16 mouse cellular contexts compared by ENCODE assay signal in the genomic region with DNA sequence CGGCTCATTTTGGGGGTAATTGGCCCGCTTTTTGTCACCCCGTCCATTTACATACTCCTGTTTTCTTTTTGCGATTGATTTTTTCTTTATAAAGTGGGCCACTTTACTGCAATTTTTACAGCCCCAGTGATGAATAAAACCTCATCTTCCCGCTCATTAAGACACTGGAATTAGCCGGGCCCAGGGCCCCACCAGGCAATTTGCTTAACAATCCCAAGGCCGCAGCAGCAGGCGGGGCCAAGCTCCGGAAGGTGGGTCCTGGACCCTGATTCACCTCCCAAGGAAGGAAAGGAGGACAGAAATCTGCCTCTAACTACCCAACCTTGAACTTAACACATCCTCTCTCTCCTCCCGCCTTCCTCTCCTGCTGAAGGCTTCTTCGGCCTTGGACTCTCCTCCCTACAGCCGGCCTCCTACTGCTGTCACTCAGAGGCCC. TPM values are rescaled to one million over a fixed set of nuclear protein-coding genes. Genes with fewer than 3 reads are reported as not detected.
DNase-seq lines count a peak whose midpoint lies in the region; ATAC-seq and TF ChIP-seq lines count a peak whose summit lies in the region.
"Had no signal": no experiment of that assay in that cellular context is flagged by ENCODE, and none has a peak within 500 bp of the region (broad histone marks: within the 10 kb centered on the region; RNA-seq: fewer than 3 reads in every experiment).

No protein-coding gene starts in this region.

- no peaks in the 10 kb centered on the region for H3K36me3 ChIP-seq in forebrain, embryonic 11.5 days (ENCODE audit: control insufficient read depth, insufficient read depth, low read length)
- no peaks in the 10 kb centered on the region for H3K36me3 ChIP-seq in forebrain, postnatal 0 days (ENCODE audit: insufficient read depth)
- H3K36me3 ChIP-seq in kidney, embryonic 16.5 days (ENCODE audit: insufficient read depth, low read length), result no peaks in the 10 kb centered on the region
- H3K36me3 ChIP-seq in forebrain, embryonic 14.5 days (ENCODE audit: control insufficient read depth, insufficient read depth, low read length), result no peaks in the 10 kb centered on the region
- H3K36me3 ChIP-seq: embryonic facial prominence, embryonic 13.5 days had no signal

- H3K4me2 ChIP-seq in forebrain, embryonic 11.5 days (ENCODE audit: low read depth, low read length, severe bottlenecking), result peak overlapping the region; percentile 21; the same call in 1 of the 2 replicates
- no peak overlapping the region for H3K4me2 ChIP-seq in forebrain, postnatal 0 days (ENCODE audit: low read depth)
- H3K4me2 ChIP-seq in kidney, embryonic 16.5 days (replicated peaks; ENCODE audit: low read depth, low read length), result no peak overlapping the region
- peak overlapping the region; percentile 28; the same call in 1 of the 2 replicates for H3K4me2 ChIP-seq in forebrain, embryonic 14.5 days (ENCODE audit: low read length)
- H3K4me2 ChIP-seq: embryonic facial prominence, embryonic 13.5 days had no signal

- ATAC-seq in forebrain, embryonic 11.5 days (replicated peaks; ENCODE audit: low FRiP score), result 0 out of 2 replicates have a peak, but pooled peaks have one; percentile 47
- no peak for ATAC-seq in forebrain, postnatal 0 days
- no peak for ATAC-seq in kidney, embryonic 16.5 days (ENCODE audit: low FRiP score, low TSS enrichment)
- ATAC-seq in forebrain, embryonic 14.5 days, result peak; percentile 56
- ATAC-seq: inflammation-experienced regulatory T-cells, adult 6 months had no signal

- peak overlapping the region; percentile 27; the same call in 1 of the 2 replicates for H3K9ac ChIP-seq in forebrain, embryonic 11.5 days (ENCODE audit: low read length)
- H3K9ac ChIP-seq in forebrain, postnatal 0 days, result no peak overlapping the region
- peak overlapping the region; percentile 36; the same call in 1 of the 2 replicates for H3K9ac ChIP-seq in kidney, embryonic 16.5 days (replicated peaks; ENCODE audit: low read length)
- H3K9ac ChIP-seq in forebrain, embryonic 14.5 days (ENCODE audit: low read length), result peak overlapping the region; percentile 35; the same call in 1 of the 2 replicates
- H3K9ac ChIP-seq: liver, embryonic 14.5 days had no signal

- 25% methylated on average over 12 of the region's 12 CpGs for WGBS in forebrain, embryonic 11.5 days
- 28% methylated on average over 12 of the region's 12 CpGs for WGBS in forebrain, postnatal 0 days
- 34% methylated on average over 12 of the region's 12 CpGs for WGBS in kidney, embryonic 16.5 days
- 9% methylated on average over 12 of the region's 12 CpGs for WGBS in forebrain, embryonic 14.5 days

- H3K27me3 ChIP-seq in forebrain, embryonic 11.5 days (ENCODE audit: control insufficient read depth, insufficient read depth, low read length), result no peaks in the 10 kb centered on the region
- no peaks in the 10 kb centered on the region for H3K27me3 ChIP-seq in forebrain, postnatal 0 days (ENCODE audit: insufficient read depth, low read length)
- H3K27me3 ChIP-seq in kidney, embryonic 16.5 days (ENCODE audit: insufficient read depth, low read length), result no peaks in the 10 kb centered on the region
- no peaks in the 10 kb centered on the region for H3K27me3 ChIP-seq in forebrain, embryonic 14.5 days (replicated peaks; ENCODE audit: control insufficient read depth, insufficient read depth, low read length)
- H3K27me3 ChIP-seq: embryonic facial prominence, embryonic 13.5 days had no signal

- peaks cover 20% of the 10 kb centered on the region; the same call in 1 of the 2 replicates for H3K4me1 ChIP-seq in forebrain, embryonic 11.5 days (replicated peaks; ENCODE audit: control insufficient read depth, insufficient read depth, low read length)
- peaks cover 3% of the 10 kb centered on the region; the same call in 1 of the 2 replicates for H3K4me1 ChIP-seq in forebrain, postnatal 0 days (ENCODE audit: insufficient read depth)
- peaks cover 65% of the 10 kb centered on the region for H3K4me1 ChIP-seq in kidney, embryonic 16.5 days (ENCODE audit: insufficient read depth, low read length)
- peaks cover 11% of the 10 kb centered on the region; the same call in 1 of the 2 replicates for H3K4me1 ChIP-seq in forebrain, embryonic 14.5 days (ENCODE audit: control insufficient read depth, insufficient read depth, low read length)

- H3K4me3 ChIP-seq in forebrain, embryonic 11.5 days (ENCODE audit: low read depth, low read length), result no peak overlapping the region
- no peak overlapping the region for H3K4me3 ChIP-seq in forebrain, postnatal 0 days (ENCODE audit: low read depth, low read length)
- no peak overlapping the region for H3K4me3 ChIP-seq in kidney, embryonic 16.5 days (ENCODE audit: low read length)
- no peak overlapping the region for H3K4me3 ChIP-seq in forebrain, embryonic 14.5 days (ENCODE audit: low read depth, low read length)
- H3K4me3 ChIP-seq: embryonic facial prominence, embryonic 13.5 days had no signal

- no peak for TF ChIP-seq CTCF in forebrain, postnatal 0 days (IDR thresholded peaks at IDR 0.05; ENCODE audit: low read depth)

- no peak overlapping the region for H3K27ac ChIP-seq in forebrain, embryonic 11.5 days (ENCODE audit: low read depth, low read length)
- H3K27ac ChIP-seq in forebrain, postnatal 0 days (ENCODE audit: low read depth, low read length), result no peak overlapping the region
- peak overlapping the region; percentile 62; the same call in 1 of the 2 replicates for H3K27ac ChIP-seq in kidney, embryonic 16.5 days (ENCODE audit: low read length)
- H3K27ac ChIP-seq in forebrain, embryonic 14.5 days (ENCODE audit: low read depth, low read length), result peak overlapping the region; percentile 39; the same call in 1 of the 2 replicates
- H3K27ac ChIP-seq: embryonic facial prominence, embryonic 13.5 days; liver, embryonic 14.5 days had no signal

- no peak for DNase-seq in forebrain, embryonic 11.5 days (ENCODE audit: low spot score)
- DNase-seq in forebrain, postnatal 0 days, result no peak
- no peak for DNase-seq in kidney, adult 18-20 months
- peak; percentile 89 for DNase-seq in ZHBTc4 (ENCODE audit: low read depth, low spot score)
- peak; percentile 63 for DNase-seq in forebrain, embryonic 14.5 days (ENCODE audit: low spot score)
- DNase-seq in yolk sac, embryonic 10.5 days (ENCODE audit: low spot score), result no peak
- DNase-seq in right cerebral cortex, postnatal 10 days (ENCODE audit: low spot score in 2 of 2), result no peak
- DNase-seq: cerebellum, postnatal 36 days; gastrocnemius, postnatal 25 days; kidney, postnatal 36 days; lung, postnatal 10 days; thymus, postnatal 14 days had no signal

- no peaks in the 10 kb centered on the region for H3K9me3 ChIP-seq in forebrain, embryonic 11.5 days (ENCODE audit: control insufficient read depth, low read length)
- H3K9me3 ChIP-seq in forebrain, postnatal 0 days (ENCODE audit: low read length), result no peaks in the 10 kb centered on the region
- no peaks in the 10 kb centered on the region for H3K9me3 ChIP-seq in kidney, embryonic 16.5 days (ENCODE audit: low read length)
- H3K9me3 ChIP-seq in forebrain, embryonic 14.5 days (replicated peaks; ENCODE audit: control insufficient read depth, low read length), result no peaks in the 10 kb centered on the region
- H3K9me3 ChIP-seq: embryonic facial prominence, embryonic 13.5 days had no signal

RNA-seq across cellular contexts. Expression of gene Slc38a10, which starts 16.8 kb away (rescaled TPM):
- polyA plus RNA-seq in forebrain, embryonic 11.5 days (2014; fragmentation: Nextera tagmentation; extraction: Ambion mirVana), result 58.3 and 68.2 TPM in 2 replicates
- 114 and 147 TPM in 2 replicates for total RNA-seq in forebrain, postnatal 0 days (2014; rRNA removed)
- 90.4 and 97.0 TPM in 2 replicates for polyA plus RNA-seq in forebrain, postnatal 0 days (2015; fragmentation: Nextera tagmentation; extraction: Ambion mirVana)
- polyA plus RNA-seq in kidney, embryonic 16.5 days (2015; fragmentation: Nextera tagmentation; extraction: Ambion mirVana), result 132 and 133 TPM in 2 replicates
- 53.6 and 72.5 TPM in 2 replicates for polyA plus RNA-seq in forebrain, embryonic 14.5 days (2014; fragmentation: Nextera tagmentation; extraction: Ambion mirVana)

Comparison
In these comparisons a context has a peak if more than half of its experiments do, and no peak if none do; other contexts are left out.
1. ATAC-seq: peak in forebrain, embryonic 11.5 days (single experiment) and forebrain, embryonic 14.5 days (single experiment); none in forebrain, postnatal 0 days (single experiment) and kidney, embryonic 16.5 days (single experiment).
2. DNase-seq: peak in ZHBTc4 (single experiment) and forebrain, embryonic 14.5 days (single experiment); none in forebrain, embryonic 11.5 days (single experiment), forebrain, postnatal 0 days (single experiment), kidney, adult 18-20 months (single experiment), yolk sac, embryonic 10.5 days (single experiment) and right cerebral cortex, postnatal 10 days (0 of 2).
3. H3K27ac ChIP-seq: peak in kidney, embryonic 16.5 days (single experiment) and forebrain, embryonic 14.5 days (single experiment); none in forebrain, embryonic 11.5 days (single experiment) and forebrain, postnatal 0 days (single experiment).
4. H3K4me2 ChIP-seq: peak in forebrain, embryonic 11.5 days (single experiment) and forebrain, embryonic 14.5 days (single experiment); none in forebrain, postnatal 0 days (single experiment) and kidney, embryonic 16.5 days (single experiment).